Mouse (Mus musculus): ENCODE data around the gene Cd19. TPM values are rescaled to one million over a fixed set of nuclear protein-coding genes. Genes with fewer than 3 reads are reported as not detected.
"Not testable (repeated sequence)": the region's sequence is repeated elsewhere in the genome, so short reads cannot be mapped to it uniquely, and the experiment has no call there.

Gene Cd19
- total and polyA plus RNA-seq, 3 experiments = not detected

DNA sequence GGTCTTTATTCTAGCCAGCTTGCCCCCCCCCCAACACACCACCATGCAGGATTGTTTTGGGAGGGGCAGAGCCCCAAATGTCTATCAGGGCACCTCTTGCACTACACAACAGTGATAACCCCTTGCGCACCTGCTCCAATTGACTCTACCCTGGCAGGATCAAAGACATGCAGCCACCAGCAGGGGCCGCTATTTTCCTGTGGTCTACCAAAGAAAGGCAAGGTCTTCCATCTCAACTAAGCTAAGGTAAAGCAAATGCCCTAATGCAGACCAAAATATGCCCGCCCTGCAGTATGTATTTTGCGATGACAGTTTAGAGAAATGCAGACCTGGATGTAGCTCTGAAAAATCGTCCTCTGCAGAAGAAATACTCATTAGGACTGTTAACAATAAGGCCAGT is 15.1 kb downstream of the Cd19 start:
- DNase-seq (ENCODE audit: low spot score) (peak; percentile 58), ATAC-seq (ENCODE audit: extremely low read depth, insufficient number of reproducible peaks, low FRiP score, poor library complexity, severe bottlenecking) (no peak)
- Histone ChIP-seq H3K4me1 (ENCODE audit: insufficient read depth, low read depth, low read length) (peaks cover 26% of the 10 kb centered on the region), H3K9me3 (replicated peaks) (no peaks in the 10 kb centered on the region), H3K27me3 (ENCODE audit: insufficient read depth, low read length) (peaks cover 12% of the 10 kb centered on the region), H3K36me3 (replicated peaks) (peaks cover 5% of the 10 kb centered on the region), H3K4me3 (ENCODE audit: low read depth, low read length) (no peak overlapping the region)
- no peak for TF ChIP-seq POLR2AphosphoS5 (IDR thresholded peaks at IDR 0.05; ENCODE audit: insufficient replicate concordance, low read depth, low read length)
- no peak for TF ChIP-seq GATA2 (IDR thresholded peaks at IDR 0.05; ENCODE audit: borderline replicate concordance, low read depth, low read length)
- TF ChIP-seq GATA1 (IDR thresholded peaks at IDR 0.05; ENCODE audit: borderline replicate concordance, low read length) = no peak
- peak; percentile 93 for TF ChIP-seq CTCF (IDR thresholded peaks at IDR 0.05; ENCODE audit: low read depth, low read length)
- no peak for TF ChIP-seq TAL1 (conservative IDR thresholded peaks at IDR 0.05; ENCODE audit: low read depth, low read length)

DNA sequence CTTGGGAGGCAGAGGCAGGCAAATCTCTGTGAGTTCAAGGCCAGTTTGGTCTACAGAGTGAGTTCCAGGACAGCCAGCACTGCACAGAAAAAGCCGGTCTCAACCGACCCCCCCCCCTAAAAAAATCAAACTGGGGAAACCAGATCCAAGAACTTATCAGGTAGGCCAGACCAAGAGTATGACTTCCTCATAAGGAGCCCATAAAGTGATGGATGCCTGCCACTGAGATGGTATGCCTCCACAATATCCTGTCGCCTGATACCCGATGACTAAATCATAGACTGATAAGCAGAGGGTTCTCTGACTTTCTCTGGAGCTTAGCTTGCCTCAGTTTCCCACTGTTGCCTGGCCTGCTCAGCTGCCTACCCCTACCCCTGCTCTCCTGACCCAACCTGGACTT is 16.9 kb downstream of the Cd19 start:
- Histone ChIP-seq H3K9me3 (replicated peaks) (no peaks in the 10 kb centered on the region), H3K4me3 (ENCODE audit: low read depth, low read length) (no peak overlapping the region), H3K27me3 (ENCODE audit: insufficient read depth, low read length) (peaks cover 4% of the 10 kb centered on the region), H3K36me3 (replicated peaks) (peaks cover 20% of the 10 kb centered on the region), H3K4me1 (ENCODE audit: insufficient read depth, low read depth, low read length) (peaks cover 26% of the 10 kb centered on the region)
- no peak for TF ChIP-seq POLR2AphosphoS5 (IDR thresholded peaks at IDR 0.05; ENCODE audit: insufficient replicate concordance, low read depth, low read length)
- TF ChIP-seq TAL1 (conservative IDR thresholded peaks at IDR 0.05; ENCODE audit: low read depth, low read length) = no peak
- no peak for TF ChIP-seq GATA2 (IDR thresholded peaks at IDR 0.05; ENCODE audit: borderline replicate concordance, low read depth, low read length)
- TF ChIP-seq CTCF (IDR thresholded peaks at IDR 0.05; ENCODE audit: low read depth, low read length) = no peak
- TF ChIP-seq GATA1 (IDR thresholded peaks at IDR 0.05; ENCODE audit: borderline replicate concordance, low read length) = no peak
- ATAC-seq (ENCODE audit: extremely low read depth, insufficient number of reproducible peaks, low FRiP score, poor library complexity, severe bottlenecking) (no peak), DNase-seq (ENCODE audit: low spot score) (no peak)

- H3K9me3 ChIP-seq (replicated peaks) = no peaks in the 10 kb centered on the region
- TF ChIP-seq CTCF (IDR thresholded peaks at IDR 0.05; ENCODE audit: low read depth, low read length) (no peak), GATA2 (IDR thresholded peaks at IDR 0.05; ENCODE audit: borderline replicate concordance, low read depth, low read length) (no peak), TAL1 (conservative IDR thresholded peaks at IDR 0.05; ENCODE audit: low read depth, low read length) (no peak), GATA1 (IDR thresholded peaks at IDR 0.05; ENCODE audit: borderline replicate concordance, low read length) (no peak), POLR2AphosphoS5 (IDR thresholded peaks at IDR 0.05; ENCODE audit: insufficient replicate concordance, low read depth, low read length) (no peak)
- H3K27me3 ChIP-seq (ENCODE audit: insufficient read depth, low read length) = peaks cover 2% of the 10 kb centered on the region
- ATAC-seq (ENCODE audit: extremely low read depth, insufficient number of reproducible peaks, low FRiP score, poor library complexity, severe bottlenecking) = no peak
- H3K36me3 ChIP-seq (replicated peaks) = peaks cover 24% of the 10 kb centered on the region
- H3K4me1 ChIP-seq (ENCODE audit: insufficient read depth, low read depth, low read length) = peaks cover 26% of the 10 kb centered on the region
- DNase-seq (ENCODE audit: low spot score) = no peak
- H3K4me3 ChIP-seq (ENCODE audit: low read depth, low read length) = peak overlapping the region; percentile 61; the same call in 1 of the 2 replicates
These were observed 17.5 kb downstream of the Cd19 start for GRCm38 (mm10) chr7:126397221-126397620.

- Histone ChIP-seq H3K9me3 (replicated peaks) (no peaks in the 10 kb centered on the region), H3K36me3 (replicated peaks) (peaks cover 31% of the 10 kb centered on the region), H3K4me1 (ENCODE audit: insufficient read depth, low read depth, low read length) (peaks cover 26% of the 10 kb centered on the region), H3K4me3 (ENCODE audit: low read depth, low read length) (peak within 1 kb of the TSS; percentile 97), H3K27me3 (ENCODE audit: insufficient read depth, low read length) (no peaks in the 10 kb centered on the region)
- TF ChIP-seq GATA1 (IDR thresholded peaks at IDR 0.05; ENCODE audit: borderline replicate concordance, low read length) (no peak), GATA2 (IDR thresholded peaks at IDR 0.05; ENCODE audit: borderline replicate concordance, low read depth, low read length) (no peak), TAL1 (conservative IDR thresholded peaks at IDR 0.05; ENCODE audit: low read depth, low read length) (no peak), POLR2AphosphoS5 (IDR thresholded peaks at IDR 0.05; ENCODE audit: insufficient replicate concordance, low read depth, low read length) (no peak), CTCF (IDR thresholded peaks at IDR 0.05; ENCODE audit: low read depth, low read length) (no peak)
- DNase-seq (ENCODE audit: low spot score) = peak; percentile 96
- ATAC-seq (ENCODE audit: extremely low read depth, insufficient number of reproducible peaks, low FRiP score, poor library complexity, severe bottlenecking) = peak; percentile 99
These were observed 18.2 kb downstream of the Cd19 start, which contains the start of gene Nfatc2ip for GRCm38 (mm10) chr7:126396298-126397119. TSS of gene Nfatc2ip (minus strand) at chr7:126396737.

DNA sequence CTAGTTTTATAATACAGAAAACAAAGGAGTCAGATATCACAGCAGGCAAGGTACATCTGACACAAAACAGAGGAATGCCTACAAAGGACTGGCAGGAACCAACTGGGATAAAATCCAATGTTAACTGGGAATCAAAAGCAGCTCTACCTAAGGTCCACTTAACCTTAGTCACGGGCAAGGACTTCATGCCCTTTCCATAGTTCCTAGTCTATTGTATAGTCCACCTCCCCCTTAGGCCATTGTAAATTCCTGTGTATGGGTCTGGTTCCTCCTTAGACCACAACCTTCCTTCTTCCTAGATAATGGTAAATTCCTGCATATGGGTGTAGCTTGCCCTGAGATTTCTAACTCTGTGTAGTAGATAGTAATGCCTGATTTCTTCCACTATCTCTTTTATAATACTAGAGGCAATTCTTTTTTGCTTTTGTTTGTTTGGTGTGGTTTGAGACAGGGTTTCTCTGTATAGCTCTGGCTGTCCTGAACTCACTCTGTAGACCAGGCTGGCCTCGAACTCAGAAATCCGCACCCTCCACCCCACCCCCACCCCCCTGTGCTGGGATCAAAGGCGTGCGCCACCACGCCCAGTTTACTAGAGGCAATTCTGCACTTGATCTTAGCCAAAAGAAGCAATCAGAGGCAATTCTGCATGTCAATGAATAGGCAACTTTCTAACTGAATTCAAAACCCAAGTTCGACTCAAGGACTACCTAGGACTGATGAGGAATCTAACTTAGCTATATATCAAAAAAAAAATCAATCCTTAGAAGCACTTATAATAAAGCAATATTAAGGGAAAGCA is 22.4 kb downstream of the Cd19 start:
- H3K4me3 ChIP-seq (ENCODE audit: low read depth, low read length); H3K27me3 ChIP-seq (ENCODE audit: insufficient read depth, low read length); ATAC-seq (ENCODE audit: extremely low read depth, insufficient number of reproducible peaks, low FRiP score, poor library complexity, severe bottlenecking); DNase-seq (ENCODE audit: low spot score); H3K9me3 ChIP-seq (replicated peaks): not testable (repeated sequence)
- Histone ChIP-seq H3K36me3 (replicated peaks) (peaks cover 71% of the 10 kb centered on the region), H3K4me1 (ENCODE audit: insufficient read depth, low read depth, low read length) (peaks cover 16% of the 10 kb centered on the region)

- H3K4me1 ChIP-seq (ENCODE audit: insufficient read depth, low read depth, low read length) = peaks cover 9% of the 10 kb centered on the region; the same call in 1 of the 2 replicates
- DNase-seq (ENCODE audit: low spot score) = no peak
- no peaks in the 10 kb centered on the region for H3K27me3 ChIP-seq (ENCODE audit: insufficient read depth, low read length)
- no peak overlapping the region for H3K4me3 ChIP-seq (ENCODE audit: low read depth, low read length)
- TF ChIP-seq POLR2AphosphoS5 (IDR thresholded peaks at IDR 0.05; ENCODE audit: insufficient replicate concordance, low read depth, low read length) (no peak), GATA1 (IDR thresholded peaks at IDR 0.05; ENCODE audit: borderline replicate concordance, low read length) (no peak), CTCF (IDR thresholded peaks at IDR 0.05; ENCODE audit: low read depth, low read length) (no peak)
- H3K9me3 ChIP-seq (replicated peaks) = no peaks in the 10 kb centered on the region
- no peak for ATAC-seq (ENCODE audit: extremely low read depth, insufficient number of reproducible peaks, low FRiP score, poor library complexity, severe bottlenecking)
- H3K36me3 ChIP-seq (replicated peaks) = peaks cover 88% of the 10 kb centered on the region
These were observed 26.5 kb downstream of the Cd19 start for GRCm38 (mm10) chr7:126388185-126388584.
